In genomic region chr6:117279297-117279696, GRCm38 (mm10) we compare ENCODE assay signal across 12 mouse cellular contexts.
A peak's percentile ranks its signal among the peaks of the same experiment; 100 is the strongest.
DNase-seq lines count a peak whose midpoint lies in the region; ATAC-seq and TF ChIP-seq lines count a peak whose summit lies in the region.
"Had no signal": no experiment of that assay in that cellular context is flagged by ENCODE, and none has a peak within 500 bp of the region (broad histone marks: within the 10 kb centered on the region; RNA-seq: fewer than 3 reads in every experiment).

No protein-coding gene starts in this region.

- no peak overlapping the region for H3K9ac ChIP-seq in hindbrain, embryonic 14.5 days
- H3K9ac ChIP-seq in forebrain, embryonic 16.5 days (replicated peaks; ENCODE audit: low read depth, low read length): no peak overlapping the region
- H3K9ac ChIP-seq in neural tube, embryonic 15.5 days (replicated peaks): no peak overlapping the region
- H3K9ac ChIP-seq: liver, embryonic 12.5 days had no signal

- no peak for ATAC-seq in hindbrain, embryonic 14.5 days (ENCODE audit: low FRiP score)
- ATAC-seq in forebrain, embryonic 16.5 days: peak; percentile 27; the same call in 1 of the 2 replicates
- ATAC-seq in neural tube, embryonic 15.5 days (ENCODE audit: low FRiP score): no peak
- ATAC-seq: liver, embryonic 12.5 days had no signal

- no peaks in the 10 kb centered on the region for H3K27me3 ChIP-seq in hindbrain, embryonic 10.5 days (ENCODE audit: insufficient read depth, poor library complexity, severe bottlenecking)
- H3K27me3 ChIP-seq in hindbrain, embryonic 14.5 days (ENCODE audit: control insufficient read depth, insufficient read depth, low read length): no peaks in the 10 kb centered on the region
- H3K27me3 ChIP-seq in forebrain, embryonic 16.5 days (replicated peaks; ENCODE audit: control insufficient read depth, insufficient read depth, low read length): no peaks in the 10 kb centered on the region
- H3K27me3 ChIP-seq in neural tube, embryonic 15.5 days (replicated peaks): no peaks in the 10 kb centered on the region
- H3K27me3 ChIP-seq: liver, embryonic 12.5 days had no signal

- TF ChIP-seq POLR2A in brain, embryonic 14.5 days (IDR thresholded peaks at IDR 0.05; ENCODE audit: borderline replicate concordance, extremely low read depth, insufficient read depth, insufficient read length, poor library complexity, severe bottlenecking): no peak

- no peak overlapping the region for H3K4me3 ChIP-seq in hindbrain, embryonic 10.5 days
- no peak overlapping the region for H3K4me3 ChIP-seq in hindbrain, embryonic 14.5 days (replicated peaks; ENCODE audit: low read length)
- H3K4me3 ChIP-seq in forebrain, embryonic 16.5 days (replicated peaks; ENCODE audit: low read length): no peak overlapping the region
- no peak overlapping the region for H3K4me3 ChIP-seq in neural tube, embryonic 15.5 days (replicated peaks)
- H3K4me3 ChIP-seq: embryonic facial prominence, embryonic 13.5 days; liver, embryonic 12.5 days had no signal

- no peaks in the 10 kb centered on the region for H3K9me3 ChIP-seq in hindbrain, embryonic 10.5 days
- no peaks in the 10 kb centered on the region for H3K9me3 ChIP-seq in hindbrain, embryonic 14.5 days (ENCODE audit: control insufficient read depth, low read length)
- H3K9me3 ChIP-seq in forebrain, embryonic 16.5 days (ENCODE audit: control insufficient read depth, low read length): no peaks in the 10 kb centered on the region
- H3K9me3 ChIP-seq in neural tube, embryonic 15.5 days (replicated peaks): no peaks in the 10 kb centered on the region
- H3K9me3 ChIP-seq: embryonic facial prominence, embryonic 13.5 days; liver, embryonic 12.5 days had no signal

- no peaks in the 10 kb centered on the region for H3K36me3 ChIP-seq in hindbrain, embryonic 10.5 days
- no peaks in the 10 kb centered on the region for H3K36me3 ChIP-seq in hindbrain, embryonic 14.5 days (replicated peaks; ENCODE audit: control insufficient read depth, insufficient read depth)
- H3K36me3 ChIP-seq in forebrain, embryonic 16.5 days (ENCODE audit: control insufficient read depth, insufficient read depth): no peaks in the 10 kb centered on the region
- H3K36me3 ChIP-seq in neural tube, embryonic 15.5 days: no peaks in the 10 kb centered on the region
- H3K36me3 ChIP-seq: embryonic facial prominence, embryonic 13.5 days; liver, embryonic 12.5 days had no signal

- H3K4me2 ChIP-seq in hindbrain, embryonic 14.5 days (replicated peaks): no peak overlapping the region
- no peak overlapping the region for H3K4me2 ChIP-seq in forebrain, embryonic 16.5 days (ENCODE audit: low read length)
- H3K4me2 ChIP-seq in neural tube, embryonic 15.5 days: no peak overlapping the region
- H3K4me2 ChIP-seq: embryonic facial prominence, embryonic 13.5 days; liver, embryonic 12.5 days had no signal

- no peak for DNase-seq in hindbrain, embryonic 10.5 days (ENCODE audit: low spot score)
- no peak for DNase-seq in hindbrain, embryonic 14.5 days (ENCODE audit: low spot score)
- peak; percentile 32 for DNase-seq in 3134 (ENCODE audit: extremely low read depth, insufficient read length, low spot score)
- DNase-seq in brain, embryonic 14.5 days (ENCODE audit: low read depth): peak; percentile 16
- no peak for DNase-seq in thymus, postnatal 0 days (ENCODE audit: low spot score)
- no peak for DNase-seq in gastrocnemius, adult 18-20 months (ENCODE audit: low spot score)
- DNase-seq: kidney, adult 18-20 months; thymus, postnatal 25 days had no signal

- TF ChIP-seq CTCF in brain, embryonic 14.5 days (IDR thresholded peaks at IDR 0.05; ENCODE audit: borderline replicate concordance, extremely low read depth, insufficient read depth, insufficient read length): no peak

- peak overlapping the region; percentile 64 for H3K27ac ChIP-seq in hindbrain, embryonic 10.5 days
- H3K27ac ChIP-seq in hindbrain, embryonic 14.5 days: no peak overlapping the region
- no peak overlapping the region; the same call in 1 of the 2 replicates for H3K27ac ChIP-seq in forebrain, embryonic 16.5 days (ENCODE audit: low read length)
- H3K27ac ChIP-seq in neural tube, embryonic 15.5 days (replicated peaks): no peak overlapping the region
- H3K27ac ChIP-seq: embryonic facial prominence, embryonic 13.5 days; liver, embryonic 12.5 days had no signal

- H3K4me1 ChIP-seq in hindbrain, embryonic 10.5 days (replicated peaks): peaks cover 20% of the 10 kb centered on the region
- H3K4me1 ChIP-seq in hindbrain, embryonic 14.5 days (replicated peaks; ENCODE audit: control insufficient read depth, insufficient read depth, low read length): no peaks in the 10 kb centered on the region
- peaks cover 6% of the 10 kb centered on the region for H3K4me1 ChIP-seq in forebrain, embryonic 16.5 days (replicated peaks; ENCODE audit: control insufficient read depth, insufficient read depth, low read length)
- 0 out of 2 replicates have a peak, but pooled peaks cover 4% of the 10 kb centered on the region for H3K4me1 ChIP-seq in neural tube, embryonic 15.5 days
- H3K4me1 ChIP-seq: liver, embryonic 12.5 days had no signal

Comparison
In these comparisons a context has a peak if more than half of its experiments do, and no peak if none do; other contexts are left out.
1. DNase-seq: peak in 3134 (single experiment) and brain, embryonic 14.5 days (single experiment); none in hindbrain, embryonic 10.5 days (single experiment), hindbrain, embryonic 14.5 days (single experiment), thymus, postnatal 0 days (single experiment) and gastrocnemius, adult 18-20 months (single experiment).